Mouse (Mus musculus): ENCODE results near the gene Gm21897.
A peak's percentile ranks its signal among the peaks of the same experiment; 100 is the strongest.
"Not testable (repeated sequence)": the region's sequence is repeated elsewhere in the genome, so short reads cannot be mapped to it uniquely, and the experiment has no call there.

Gm21897 gene

DNA sequence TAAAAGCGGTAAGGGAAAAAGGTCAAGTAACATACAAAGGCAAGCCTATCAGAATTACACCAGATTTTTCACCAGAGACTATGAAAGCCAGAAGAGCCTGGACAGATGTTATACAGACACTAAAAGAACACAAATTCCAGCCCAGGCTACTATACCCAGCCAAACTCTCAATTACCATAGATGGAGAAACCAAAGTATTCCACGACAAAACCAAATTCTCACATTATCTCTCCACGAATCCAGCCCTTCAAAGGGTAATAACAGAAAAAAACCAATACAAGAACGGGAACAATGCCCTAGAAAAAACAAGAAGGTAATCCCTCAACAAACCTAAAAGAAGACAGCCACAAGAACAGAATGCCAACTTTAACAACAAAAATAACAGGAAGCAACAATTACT lies at the start of gene Gm21897:
TSS of gene Gm21897 (plus strand) at position 301 of the 400 bp plus-strand sequence.
- DNase-seq (ENCODE audit: low spot score), result not testable (repeated sequence)

DNA sequence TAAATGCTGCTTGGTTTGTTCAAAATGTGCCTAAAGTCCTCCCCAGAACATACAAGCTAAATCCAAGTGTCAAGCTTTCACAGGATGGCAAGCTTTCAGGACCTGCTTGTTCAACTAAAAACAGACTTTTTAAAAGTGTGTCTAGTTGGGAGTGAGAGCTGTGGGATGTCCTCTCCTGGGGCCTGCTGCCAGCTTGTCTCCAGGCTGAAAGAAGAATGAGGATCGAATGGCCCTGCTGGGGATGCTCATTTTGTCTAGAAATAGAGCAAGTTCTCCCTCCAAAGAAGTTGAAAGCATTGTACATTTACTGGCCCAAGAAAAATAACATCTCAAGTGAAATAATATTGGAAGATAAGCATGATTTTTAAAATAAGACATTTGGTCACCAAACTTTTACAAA lies 45.0 kb upstream of the Gm21897 start:
- no peak for DNase-seq (ENCODE audit: low spot score)

DNA sequence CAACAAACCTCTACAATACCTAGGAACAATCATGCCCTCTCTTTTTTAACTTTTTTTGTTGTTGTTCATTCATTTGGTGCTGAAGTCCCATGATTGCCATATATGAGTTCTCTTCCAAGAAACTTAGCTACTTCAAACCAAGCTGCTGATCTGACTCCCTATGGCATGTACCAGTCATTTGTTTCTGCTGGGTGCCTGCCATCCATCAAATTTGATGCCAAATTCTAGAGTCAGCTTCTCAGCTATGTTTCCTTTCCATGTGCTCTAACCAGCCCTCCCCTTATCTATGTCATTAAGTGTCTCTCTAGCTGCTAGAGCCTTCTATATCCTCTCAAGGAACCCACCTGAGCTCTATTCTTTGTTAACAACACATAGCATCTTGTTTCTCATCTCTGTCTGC lies 39.8 kb upstream of the Gm21897 start:
- no peak for DNase-seq (ENCODE audit: low spot score)

DNA sequence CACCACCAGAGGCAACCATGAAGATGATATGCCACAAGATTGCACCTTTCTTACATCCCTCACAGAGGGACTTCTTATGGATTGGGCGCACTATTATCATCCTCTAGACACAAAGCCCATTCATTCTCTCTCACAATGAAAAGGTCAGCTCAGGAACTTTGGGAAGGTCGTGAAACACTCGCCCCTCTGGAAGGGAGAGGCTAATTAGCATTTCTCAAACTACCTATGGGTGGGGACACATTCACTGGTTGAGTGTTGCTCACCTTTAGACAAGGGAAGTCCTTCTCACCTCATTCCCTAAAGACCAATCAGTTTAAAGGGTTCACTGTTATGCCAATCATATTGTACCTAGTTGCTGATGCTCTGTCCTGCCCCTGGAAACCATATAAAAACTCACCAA lies 24.2 kb upstream of the Gm21897 start:
- no peak for DNase-seq (ENCODE audit: low spot score)

GRCm38 (mm10) chr16:15294289-15294688 lies 23.0 kb upstream of the Gm21897 start:
- no peak for DNase-seq (ENCODE audit: low spot score)

DNA sequence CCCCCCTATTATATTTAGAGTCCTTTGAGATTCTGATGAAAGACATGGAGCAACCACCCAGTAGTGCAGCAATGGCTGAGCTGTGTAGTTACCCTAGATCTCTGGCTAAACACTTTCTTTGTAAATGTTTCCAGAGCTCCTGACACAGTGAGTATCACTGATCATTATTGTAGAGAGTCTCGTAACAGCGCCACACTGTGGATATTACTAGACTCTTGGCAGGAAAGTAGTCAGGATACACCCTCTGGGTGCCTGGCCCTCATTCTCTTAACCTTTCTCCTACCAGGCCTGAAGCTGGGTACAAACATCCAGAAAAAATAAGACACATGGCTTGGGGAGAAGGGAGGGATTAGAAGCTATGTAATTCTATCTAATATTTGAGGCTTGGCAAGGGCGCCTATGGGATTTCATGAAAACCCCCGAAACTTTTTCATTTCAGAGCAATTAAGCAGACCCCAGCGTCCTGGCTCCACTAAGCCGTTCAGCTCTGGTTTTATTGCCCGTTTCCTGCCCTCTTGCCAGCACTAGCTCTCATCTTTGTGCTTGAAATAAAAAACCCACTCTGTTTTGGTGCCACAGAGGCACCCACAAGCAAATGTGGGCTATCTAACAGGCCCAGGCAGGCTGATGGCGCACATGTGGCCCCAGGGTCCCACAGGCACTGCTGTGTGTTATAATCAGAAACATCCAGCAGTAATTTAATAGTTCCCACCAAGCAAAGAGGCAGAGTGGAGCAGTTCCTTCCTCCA lies 22.2 kb upstream of the Gm21897 start:
- DNase-seq (ENCODE audit: low spot score), result peak; percentile 25

- DNase-seq (ENCODE audit: low spot score), result no peak
These were observed 17.3 kb downstream of the Gm21897 start for GRCm38 (mm10) chr16:15334526-15334925.

GRCm38 (mm10) chr16:15339051-15339450 lies 21.8 kb downstream of the Gm21897 start:
- no peak for DNase-seq (ENCODE audit: low spot score)

- no peak for DNase-seq (ENCODE audit: low spot score)
These were observed 28.8 kb downstream of the Gm21897 start for GRCm38 (mm10) chr16:15346045-15346444.

DNA sequence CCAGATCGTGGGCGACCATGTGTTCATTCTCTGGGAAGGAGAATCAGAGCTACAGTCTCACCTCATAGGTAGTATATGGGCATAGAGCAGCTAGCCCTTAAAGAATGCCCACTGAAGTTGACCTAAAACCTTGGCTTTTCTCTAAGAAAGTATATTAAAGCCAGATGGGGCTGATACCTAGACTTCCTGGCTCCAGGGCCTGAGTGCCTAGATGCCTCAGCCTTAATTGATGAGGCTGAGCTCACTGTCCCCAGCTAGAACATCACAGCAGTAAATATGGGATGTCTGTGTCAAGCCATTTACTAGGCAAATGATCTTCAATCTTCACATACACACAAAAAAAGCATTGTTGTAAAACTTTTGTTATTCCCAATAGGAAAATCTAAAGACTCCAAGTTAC lies 32.1 kb downstream of the Gm21897 start:
- DNase-seq (ENCODE audit: low spot score), result no peak

DNA sequence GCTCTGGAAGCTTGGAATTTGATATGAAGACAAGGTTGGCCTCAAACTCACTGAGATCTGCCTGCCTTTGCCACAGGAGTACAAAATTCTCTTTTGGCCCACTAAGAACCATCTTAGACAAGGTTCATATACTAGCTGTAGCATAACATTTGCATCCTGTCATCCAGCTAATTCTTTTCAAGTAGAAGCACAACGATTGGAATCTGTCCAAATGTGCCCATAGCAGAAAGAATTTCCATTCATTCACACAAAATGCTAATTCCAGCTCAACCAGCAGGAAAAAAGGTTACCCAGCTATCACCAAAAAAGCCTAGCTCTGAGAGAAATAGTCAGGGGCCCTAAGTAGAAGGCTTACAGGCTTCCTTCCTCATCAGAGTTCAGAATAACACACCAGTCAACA lies 34.0 kb downstream of the Gm21897 start:
- no peak for DNase-seq (ENCODE audit: low spot score)

DNA sequence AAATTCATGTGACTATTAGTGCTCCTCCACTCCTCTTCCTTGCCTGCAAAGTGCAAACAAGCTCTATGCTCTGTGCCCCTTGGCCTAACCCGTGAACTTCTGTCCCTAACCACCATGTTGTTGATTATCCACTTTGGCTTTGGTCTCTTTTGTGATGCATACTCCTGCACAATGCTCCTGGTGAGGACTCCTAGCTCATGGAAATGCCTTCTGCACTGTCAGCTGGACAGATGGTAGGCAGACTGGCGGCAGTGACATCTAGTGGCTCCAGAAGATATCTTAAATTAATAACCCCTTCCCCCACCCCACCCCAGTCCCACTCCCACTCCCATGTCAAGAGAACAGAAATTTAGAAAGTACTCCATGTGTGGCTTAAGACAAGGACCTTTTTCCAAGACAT lies 35.1 kb downstream of the Gm21897 start:
- DNase-seq (ENCODE audit: low spot score), result no peak

- DNase-seq (ENCODE audit: low spot score), result no peak
These were observed 37.6 kb downstream of the Gm21897 start for GRCm38 (mm10) chr16:15354901-15355300.

DNA sequence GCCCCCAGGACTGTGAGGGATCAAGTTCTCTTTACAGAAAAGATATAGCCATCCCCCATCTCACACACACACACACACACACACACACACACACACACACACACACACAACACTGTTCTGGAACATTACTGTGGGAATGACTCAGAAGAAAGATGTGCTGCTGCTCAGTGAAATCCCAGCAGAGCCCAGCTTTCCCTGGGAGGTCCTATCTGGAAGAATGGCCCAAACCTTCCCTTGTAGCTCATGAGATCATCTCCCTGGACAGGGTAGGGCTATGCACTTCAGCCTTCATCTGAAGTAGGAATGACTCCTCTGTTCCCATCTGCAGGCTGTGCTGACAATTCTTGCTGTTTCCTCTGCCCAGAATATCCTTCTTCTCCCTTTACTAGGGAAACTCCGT lies 38.1 kb downstream of the Gm21897 start:
- no peak for DNase-seq (ENCODE audit: low spot score)

- no peak for DNase-seq (ENCODE audit: low spot score)
These were observed 40.5 kb downstream of the Gm21897 start for GRCm38 (mm10) chr16:15357766-15358165.

- no peak for DNase-seq (ENCODE audit: low spot score)
These were observed 42.0 kb downstream of the Gm21897 start for GRCm38 (mm10) chr16:15359110-15359782.

DNA sequence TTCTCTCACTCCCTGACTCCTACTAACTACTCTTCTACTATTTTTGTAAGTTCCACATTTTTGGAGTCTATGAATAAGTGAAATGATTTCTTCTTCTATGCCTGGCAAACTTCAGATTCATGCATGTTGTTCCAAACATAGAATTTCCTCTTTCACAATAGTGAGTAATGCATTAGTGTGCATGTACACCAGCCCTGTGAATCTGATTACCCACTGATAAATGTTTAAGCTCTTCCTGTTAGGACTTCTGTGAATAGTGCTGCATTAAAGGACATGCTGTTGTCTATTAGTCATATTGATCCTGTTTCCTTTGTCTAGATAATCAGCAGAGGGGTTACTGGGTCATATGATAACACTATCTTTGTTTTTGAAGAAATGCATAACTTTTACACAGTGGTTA lies 43.6 kb downstream of the Gm21897 start:
- DNase-seq (ENCODE audit: low spot score), result no peak

Measured in ovary, postnatal 14 days (tissue).